Mouse (Mus musculus) cerebellum, adult 2 months (tissue): ENCODE measurements at regions not wholly inside any gene's neighbourhood (a gene's known extent, or its start where the extent isn't known, plus 50 kb on each side); places are given as distances from the start of the nearest gene placed in this dataset.

Experiments
- DNase-seq, 2 experiments: peaks; one replicate each; pipeline ENCODE4 v3.0.0; 2021
- H3K27ac ChIP-seq: fragments of 200-500 bp; 2 replicates; pipeline ENCODE4 v1.5.1; 2012; ENCODE audit warnings: low read length, control low read depth, inconsistent platforms; ENCODE audit not compliant: insufficient read depth
- H3K27me3 ChIP-seq: fragments of 200-500 bp; 2 replicates; pipeline ENCODE4 v1.6.1; 2012; ENCODE audit warnings: inconsistent platforms, mild to moderate bottlenecking, low read length, moderate library complexity; ENCODE audit not compliant: control insufficient read depth, insufficient read depth
- H3K4me1 ChIP-seq: fragments of 200-500 bp; 2 replicates; pipeline ENCODE4 v1.6.1; 2011; ENCODE audit warnings: low read length; ENCODE audit not compliant: control insufficient read depth, insufficient read depth
- H3K4me3 ChIP-seq: fragments of 200-500 bp; replicated peaks from 2 replicates; pipeline ENCODE3; 2011; ENCODE audit warnings: mild to moderate bottlenecking, low read depth, low read length, control low read depth; ENCODE audit not compliant: insufficient read depth
- CTCF ChIP-seq: fragments of 200-500 bp; IDR thresholded peaks from 2 replicates; pipeline ENCODE4 v1.5.1; 2011; ENCODE audit warnings: low read depth, mild to moderate bottlenecking, control low read depth, low read length, moderate library complexity, borderline replicate concordance; ENCODE audit not compliant: insufficient read depth
- POLR2A ChIP-seq: fragments of 200-500 bp; IDR thresholded peaks from 2 replicates; pipeline ENCODE4 v1.6.1; 2011; ENCODE audit warnings: low read length, control low read depth, borderline replicate concordance; ENCODE audit not compliant: insufficient read depth
- WGBS: fragments of 180-500 bp; shearing (Covaris S2); methylation state at CpG from one replicate; pipeline ENCODE4 v1.1.7; 2018; 5-methylcytosine and 5-hydroxymethylcytosine counted together

DNA sequence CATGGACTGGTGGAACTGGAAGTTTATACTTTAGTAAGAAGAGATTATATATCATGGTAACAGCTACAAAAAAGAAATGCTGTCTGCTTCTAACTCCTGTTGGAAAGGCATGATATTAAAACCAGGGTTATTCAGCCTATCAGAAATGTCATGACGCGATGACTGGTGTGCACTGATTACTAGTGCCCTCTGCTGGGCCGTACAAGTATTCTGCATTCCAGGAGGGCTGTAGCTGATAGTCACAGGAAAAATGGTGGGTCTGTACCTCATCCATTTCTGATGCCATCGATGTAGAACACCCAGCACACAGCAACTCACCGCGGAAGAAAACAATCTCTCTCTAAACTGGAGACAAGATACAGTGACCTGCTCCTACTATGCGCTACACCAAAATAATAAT is 246.4 kb downstream of the Ptbp2 start:
- TF ChIP-seq CTCF (0 out of 2 replicates have a peak, but pooled peaks have one; percentile 4), POLR2A (no peak)
- H3K4me1 ChIP-seq, result no peaks in the 10 kb centered on the region
- 71% methylated on average over 7 of the region's 7 CpGs for WGBS
- no peak for DNase-seq
- H3K4me3 ChIP-seq, result no peak overlapping the region
- no peak overlapping the region for H3K27ac ChIP-seq
- no peaks in the 10 kb centered on the region for H3K27me3 ChIP-seq

- TF ChIP-seq CTCF, result no peak
- no peak for TF ChIP-seq POLR2A
- 21% methylated on average over 10 of the region's 10 CpGs for WGBS
- DNase-seq, result no peak
- no peaks in the 10 kb centered on the region for H3K27me3 ChIP-seq
- H3K27ac ChIP-seq, result no peak overlapping the region
- no peaks in the 10 kb centered on the region for H3K4me1 ChIP-seq
- no peak overlapping the region for H3K4me3 ChIP-seq
Observed at GRCm38 (mm10) chr3:119524510-119525123, 259.6 kb downstream of the Ptbp2 start.

- no peak overlapping the region for H3K27ac ChIP-seq
- 86% methylated on average over 2 of the region's 2 CpGs for WGBS
- H3K27me3 ChIP-seq, result no peaks in the 10 kb centered on the region
- H3K4me3 ChIP-seq, result no peak overlapping the region
- no peak for DNase-seq
- TF ChIP-seq CTCF (no peak), POLR2A (no peak)
- H3K4me1 ChIP-seq, result no peaks in the 10 kb centered on the region
Observed at GRCm38 (mm10) chr3:119512596-119512995, 271.7 kb downstream of the Ptbp2 start.

- WGBS, result 42% methylated on average over 4 of the region's 4 CpGs
- TF ChIP-seq CTCF, result no peak
- TF ChIP-seq POLR2A, result no peak
- no peak overlapping the region for H3K27ac ChIP-seq
- no peak overlapping the region for H3K4me3 ChIP-seq
- no peaks in the 10 kb centered on the region for H3K27me3 ChIP-seq
- no peaks in the 10 kb centered on the region for H3K4me1 ChIP-seq
- DNase-seq, result no peak
Observed at GRCm38 (mm10) chr3:119509132-119509531, 275.1 kb downstream of the Ptbp2 start.

- no peaks in the 10 kb centered on the region for H3K4me1 ChIP-seq
- H3K27me3 ChIP-seq, result no peaks in the 10 kb centered on the region
- H3K4me3 ChIP-seq, result no peak overlapping the region
- H3K27ac ChIP-seq, result no peak overlapping the region
- 98% methylated on average over 1 of the region's 1 CpGs for WGBS
- DNase-seq, result no peak
- TF ChIP-seq POLR2A, result no peak
- no peak for TF ChIP-seq CTCF
Observed at GRCm38 (mm10) chr3:119503471-119503972, 280.7 kb downstream of the Ptbp2 start.

GRCm38 (mm10) chr3:119498711-119499110 is 285.6 kb downstream of the Ptbp2 start:
- 3% methylated on average over 20 of the region's 20 CpGs for WGBS
- H3K27ac ChIP-seq, result no peak overlapping the region
- no peaks in the 10 kb centered on the region for H3K27me3 ChIP-seq
- no peaks in the 10 kb centered on the region for H3K4me1 ChIP-seq
- H3K4me3 ChIP-seq, result peak overlapping the region; percentile 51
- no peak for TF ChIP-seq POLR2A
- TF ChIP-seq CTCF, result no peak
- DNase-seq, result peak; percentile 64 to 73

GRCm38 (mm10) chr3:119497880-119498279 is 286.4 kb downstream of the Ptbp2 start:
- no peaks in the 10 kb centered on the region for H3K4me1 ChIP-seq
- DNase-seq, result no peak
- no peaks in the 10 kb centered on the region for H3K27me3 ChIP-seq
- H3K4me3 ChIP-seq, result no peak overlapping the region
- WGBS, result 70% methylated on average over 7 of the region's 7 CpGs
- no peak overlapping the region for H3K27ac ChIP-seq
- TF ChIP-seq POLR2A (no peak), CTCF (no peak)

GRCm38 (mm10) chr3:119494580-119494979 is 289.7 kb downstream of the Ptbp2 start:
- H3K4me3 ChIP-seq, result no peak overlapping the region
- no peak for DNase-seq
- H3K4me1 ChIP-seq, result no peaks in the 10 kb centered on the region
- H3K27me3 ChIP-seq, result no peaks in the 10 kb centered on the region
- TF ChIP-seq POLR2A (no peak), CTCF (no peak)
- WGBS, result 43% methylated on average over 5 of the region's 5 CpGs
- H3K27ac ChIP-seq, result no peak overlapping the region

DNA sequence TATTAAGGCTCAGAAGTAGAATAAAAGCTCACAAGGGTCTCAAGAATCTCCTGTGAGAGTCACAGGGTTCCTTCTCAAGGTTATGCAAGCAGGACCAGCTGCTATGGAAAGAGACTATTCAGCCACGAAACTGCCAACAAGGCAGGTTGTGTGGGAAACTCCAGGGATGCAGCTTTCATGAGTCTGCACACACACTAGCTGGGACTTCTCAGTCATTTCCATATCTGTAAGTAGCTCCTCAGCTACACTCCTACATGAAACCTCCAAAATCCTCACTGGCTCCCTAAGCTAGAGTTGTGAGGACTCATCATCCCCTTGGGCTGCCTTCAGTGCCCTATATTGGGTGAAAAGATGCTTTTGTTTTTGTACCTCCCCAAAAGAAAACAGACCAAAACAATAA is 291.6 kb downstream of the Ptbp2 start:
- no peak overlapping the region for H3K27ac ChIP-seq
- TF ChIP-seq CTCF (no peak), POLR2A (no peak)
- H3K4me1 ChIP-seq, result no peaks in the 10 kb centered on the region
- H3K27me3 ChIP-seq, result no peaks in the 10 kb centered on the region
- no peak overlapping the region for H3K4me3 ChIP-seq
- 59% methylated on average over 1 of the region's 1 CpGs for WGBS
- DNase-seq, result no peak
